Mouse (Mus musculus): Measurements from ENCODE around the gene Sumo1. TPM values are rescaled to one million over a fixed set of nuclear protein-coding genes. Genes with fewer than 3 reads are reported as not detected.

Gene Sumo1
- total and polyA plus RNA-seq, 3 experiments: 122 to 505 (median 296) TPM

DNA sequence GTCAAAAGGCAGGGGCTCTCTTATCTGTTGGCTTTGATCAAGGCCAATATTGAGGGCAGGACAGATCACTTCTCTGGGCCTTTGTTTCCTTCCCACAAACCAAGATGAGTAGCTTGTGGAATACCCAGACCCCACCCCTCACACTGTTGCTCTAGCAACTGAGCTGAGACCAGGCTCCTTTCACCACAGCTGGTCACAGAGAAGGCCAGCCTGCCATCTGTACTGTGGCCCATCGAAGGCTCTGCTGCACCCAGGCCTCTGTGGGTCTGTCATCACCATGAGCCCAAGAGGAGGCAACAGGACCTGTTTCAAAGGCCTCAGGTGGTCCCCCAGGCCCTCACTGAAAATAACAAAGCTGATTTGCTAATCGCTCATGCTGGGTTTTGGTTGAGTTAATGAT lies 55.6 kb downstream of the Sumo1 start:
- dilution Hi-C loops (cut with MboI; ENCODE audit: extremely low pct_ligation_motif_present, extremely low pct_unique_long_range_greater_than_20kb, low sequenced_read_pairs): no loop called here

DNA sequence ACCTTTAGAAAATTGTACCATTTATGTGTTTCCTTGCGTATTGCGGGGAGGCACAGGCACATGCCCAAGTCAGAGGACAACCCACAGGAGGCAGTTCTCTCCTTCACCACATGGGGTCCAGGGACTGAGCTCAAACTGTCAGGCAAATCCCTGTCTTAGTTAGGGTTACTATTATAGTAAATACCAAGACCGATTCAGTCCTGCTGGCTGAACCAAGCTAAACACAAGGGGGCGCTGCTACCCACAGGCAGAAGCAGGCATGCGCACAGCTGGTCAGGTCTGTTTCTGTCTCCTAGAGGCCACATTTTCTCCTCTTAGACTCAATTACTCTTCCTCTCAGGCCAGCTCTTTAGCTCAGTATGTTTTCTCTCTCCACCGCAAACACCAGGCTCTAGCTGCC lies 56.8 kb downstream of the Sumo1 start:
- no peaks in the 10 kb centered on the region for H3K9me3 ChIP-seq (replicated peaks; ENCODE audit: low read length)
- no peak overlapping the region for H3K27ac ChIP-seq (ENCODE audit: insufficient read depth, low read depth)
- H3K36me3 ChIP-seq (replicated peaks in 1 of 2; ENCODE audit: control insufficient read depth in 1 of 2, insufficient read depth in 1 of 2, low read length in 1 of 2): peaks cover 0 to 5% of the 10 kb centered on the region in 2 experiments
- H3K4me1 ChIP-seq (ENCODE audit: control insufficient read depth in 1 of 2, insufficient read depth in 2 of 2): peaks cover 5 to 32% of the 10 kb centered on the region in 2 experiments; a peak in 3 of 4 replicates
- DNase-seq (ENCODE audit: extremely low read depth): peak; percentile 76
- H3K4me3 ChIP-seq (replicated peaks in 1 of 3; ENCODE audit: low read depth in 2 of 3, low read length in 2 of 3, poor library complexity in 1 of 3): no peak overlapping the region
- no peak overlapping the region for H3K9ac ChIP-seq (ENCODE audit: insufficient read depth, low read depth)
- H3K4me2 ChIP-seq (ENCODE audit: insufficient read depth, low read depth, poor library complexity, severe bottlenecking): no peak overlapping the region
- H3K79me2 ChIP-seq (replicated peaks; ENCODE audit: control insufficient read depth, extremely low read depth, insufficient read depth, poor library complexity, severe bottlenecking): no peaks in the 10 kb centered on the region
- dilution Hi-C loops (cut with MboI; ENCODE audit: extremely low pct_ligation_motif_present, extremely low pct_unique_long_range_greater_than_20kb, low sequenced_read_pairs) (no loop called here), in situ Hi-C loops (cut with MboI; ENCODE audit: low pct_ligation_motif_present, low pct_unique_long_range_greater_than_20kb, low sequenced_read_pairs) (loop anchor here (25.0 kb wide), 1 partner anchor 301 kb away; no protein-coding TSS in a partner anchor)
- no peaks in the 10 kb centered on the region for H3K27me3 ChIP-seq (replicated peaks)
- TF ChIP-seq ZKSCAN1 (IDR thresholded peaks at IDR 0.05; ENCODE audit: borderline replicate concordance, low read depth, low read length) (no peak), MAX (IDR thresholded peaks at IDR 0.05; ENCODE audit: low read length) (0 out of 2 replicates have a peak, but pooled peaks have one; percentile 28), ELF1 (IDR thresholded peaks at IDR 0.05; ENCODE audit: low read depth, low read length) (no peak), SMC3 (IDR thresholded peaks at IDR 0.05; ENCODE audit: low read depth, low read length) (peak; percentile 61), IRF4 (IDR thresholded peaks at IDR 0.05; ENCODE audit: low read depth, low read length) (peak; percentile 30; the same call in 1 of the 2 replicates), PAX5 (IDR thresholded peaks at IDR 0.05; ENCODE audit: low read length) (no peak), NRF1 (IDR thresholded peaks at IDR 0.05; ENCODE audit: low read depth, low read length) (peak; percentile 82), MAFK (IDR thresholded peaks at IDR 0.05; ENCODE audit: insufficient replicate concordance, low read length) (no peak), CTCF (conservative IDR thresholded peaks at IDR 0.05 in 1 of 2, IDR thresholded peaks at IDR 0.05 in 1 of 2; ENCODE audit: low read depth in 2 of 2, low read length in 2 of 2) (peak; percentile 78 to 93), MYC (IDR thresholded peaks at IDR 0.05; ENCODE audit: low read depth, low read length) (no peak), E2F4 (IDR thresholded peaks at IDR 0.05; ENCODE audit: insufficient replicate concordance, low read depth, low read length) (no peak), RAD21 (IDR thresholded peaks at IDR 0.05; ENCODE audit: low read depth, low read length) (peak; percentile 49)

More for the DNA sequence above, 55.6 kb downstream of the Sumo1 start:
- Histone ChIP-seq H3K79me2 (replicated peaks; ENCODE audit: control insufficient read depth, extremely low read depth, insufficient read depth, poor library complexity, severe bottlenecking) (no peaks in the 10 kb centered on the region), H3K4me3 (replicated peaks in 1 of 3; ENCODE audit: low read depth in 2 of 3, low read length in 2 of 3, poor library complexity in 1 of 3) (no peak overlapping the region), H3K4me2 (ENCODE audit: insufficient read depth, low read depth, poor library complexity, severe bottlenecking) (no peak overlapping the region), H3K9me3 (replicated peaks; ENCODE audit: low read length) (no peaks in the 10 kb centered on the region), H3K36me3 (replicated peaks in 1 of 2; ENCODE audit: control insufficient read depth in 1 of 2, insufficient read depth in 1 of 2, low read length in 1 of 2) (peaks cover 0 to 5% of the 10 kb centered on the region in 2 experiments), H3K27ac (ENCODE audit: insufficient read depth, low read depth) (no peak overlapping the region), H3K9ac (ENCODE audit: insufficient read depth, low read depth) (no peak overlapping the region), H3K4me1 (ENCODE audit: control insufficient read depth in 1 of 2, insufficient read depth in 2 of 2) (peaks cover 5 to 22% of the 10 kb centered on the region in 2 experiments; a peak in 3 of 4 replicates), H3K27me3 (replicated peaks) (no peaks in the 10 kb centered on the region)
- no peak for DNase-seq (ENCODE audit: extremely low read depth)
- in situ Hi-C loops (cut with MboI; ENCODE audit: low pct_ligation_motif_present, low pct_unique_long_range_greater_than_20kb, low sequenced_read_pairs): loop anchor here (25.0 kb wide), 1 partner anchor 303 kb away; no protein-coding TSS in a partner anchor
- no peak for TF ChIP-seq MYC (IDR thresholded peaks at IDR 0.05; ENCODE audit: low read depth, low read length)
- TF ChIP-seq MAZ (IDR thresholded peaks at IDR 0.05; ENCODE audit: low read depth, low read length): no peak
- no peak for TF ChIP-seq EP300 (IDR thresholded peaks at IDR 0.05; ENCODE audit: low read length)
- TF ChIP-seq JUN (IDR thresholded peaks at IDR 0.05; ENCODE audit: insufficient read depth, low read depth, low read length): no peak
- no peak for TF ChIP-seq MAFK (IDR thresholded peaks at IDR 0.05; ENCODE audit: insufficient replicate concordance, low read length)
- TF ChIP-seq GABPA (IDR thresholded peaks at IDR 0.05; ENCODE audit: insufficient replicate concordance, low read depth, low read length): no peak
- TF ChIP-seq ZNF384 (IDR thresholded peaks at IDR 0.05; ENCODE audit: low read depth, low read length): no peak
- no peak for TF ChIP-seq ELF1 (IDR thresholded peaks at IDR 0.05; ENCODE audit: low read depth, low read length)
- no peak for TF ChIP-seq CHD1 (IDR thresholded peaks at IDR 0.05; ENCODE audit: low read depth, low read length)
- TF ChIP-seq MAX (IDR thresholded peaks at IDR 0.05; ENCODE audit: low read length): no peak
- TF ChIP-seq USF2 (conservative IDR thresholded peaks at IDR 0.05; ENCODE audit: low read depth, low read length): no peak
- TF ChIP-seq MEF2A (IDR thresholded peaks at IDR 0.05; ENCODE audit: borderline replicate concordance, low read depth, low read length): no peak
- no peak for TF ChIP-seq NRF1 (IDR thresholded peaks at IDR 0.05; ENCODE audit: low read depth, low read length)
- no peak for TF ChIP-seq SIN3A (IDR thresholded peaks at IDR 0.05; ENCODE audit: low read length)
- TF ChIP-seq ZKSCAN1 (IDR thresholded peaks at IDR 0.05; ENCODE audit: borderline replicate concordance, low read depth, low read length): no peak
- no peak for TF ChIP-seq ZC3H11A (IDR thresholded peaks at IDR 0.05; ENCODE audit: low read depth, low read length)
- no peak for TF ChIP-seq E2F4 (IDR thresholded peaks at IDR 0.05; ENCODE audit: insufficient replicate concordance, low read depth, low read length)
- TF ChIP-seq CTCF (conservative IDR thresholded peaks at IDR 0.05 in 1 of 2, IDR thresholded peaks at IDR 0.05 in 1 of 2; ENCODE audit: low read depth in 2 of 2, low read length in 2 of 2): no peak
- no peak for TF ChIP-seq NELFE (IDR thresholded peaks at IDR 0.05; ENCODE audit: low read depth, low read length)
